Mouse (Mus musculus): ENCODE results near the gene 4930412O13Rik. TPM values are rescaled to one million over a fixed set of nuclear protein-coding genes. Genes with fewer than 3 reads are reported as not detected.

4930412O13Rik gene
- total and polyA plus RNA-seq, 3 experiments: not detected

DNA sequence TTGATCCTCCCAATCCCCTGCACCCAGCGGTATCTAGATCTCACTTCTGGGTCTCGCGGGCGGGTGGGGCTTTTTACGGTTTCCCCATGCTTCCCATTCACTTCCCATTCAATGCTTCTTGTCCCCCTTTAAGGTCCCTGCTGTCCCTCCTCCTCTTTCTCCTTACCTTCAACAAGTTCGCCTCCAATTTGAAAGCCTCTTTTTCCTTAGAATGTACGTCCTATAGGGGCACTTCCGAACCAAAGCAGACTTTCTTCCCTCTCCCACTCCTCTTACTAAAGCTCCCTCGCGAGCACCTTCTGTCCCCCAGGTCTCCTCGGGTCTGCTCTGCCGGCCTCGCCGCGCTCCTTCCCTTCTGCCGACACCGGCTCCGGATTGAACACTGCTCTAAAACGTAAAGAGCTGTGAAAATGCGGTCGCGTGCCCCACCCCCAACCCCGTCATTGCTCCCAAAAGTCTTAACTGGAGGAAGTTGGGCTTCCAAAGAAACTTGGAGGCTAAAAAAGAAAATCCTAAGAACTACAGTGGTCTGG lies 8.7 kb downstream of the 4930412O13Rik start, which contains the start of gene Gata3:
TSS of gene Gata3 (minus strand) at position 384 of the 533 bp plus-strand sequence.
- DNase-seq (ENCODE audit: extremely low read depth): no peak
- Histone ChIP-seq H3K79me2 (replicated peaks; ENCODE audit: control insufficient read depth, extremely low read depth, insufficient read depth, poor library complexity, severe bottlenecking) (no peaks in the 10 kb centered on the region), H3K4me1 (ENCODE audit: control insufficient read depth in 1 of 2, insufficient read depth in 2 of 2) (peaks cover 0 to 8% of the 10 kb centered on the region in 2 experiments; a peak in 2 of 4 replicates), H3K27ac (ENCODE audit: insufficient read depth, low read depth) (no peak within 1 kb of the TSS), H3K4me3 (replicated peaks in 1 of 3; ENCODE audit: low read depth in 2 of 3, low read length in 2 of 3, poor library complexity in 1 of 3) (peak within 1 kb of the TSS; percentile 40 to 63 (median 56)), H3K27me3 (replicated peaks) (no peaks in the 10 kb centered on the region), H3K9me3 (replicated peaks; ENCODE audit: low read length) (no peaks in the 10 kb centered on the region), H3K36me3 (replicated peaks in 1 of 2; ENCODE audit: control insufficient read depth in 1 of 2, insufficient read depth in 1 of 2, low read length in 1 of 2) (no peaks in the 10 kb centered on the region), H3K9ac (ENCODE audit: insufficient read depth, low read depth) (peak within 1 kb of the TSS; percentile 49), H3K4me2 (ENCODE audit: insufficient read depth, low read depth, poor library complexity, severe bottlenecking) (peak within 1 kb of the TSS; percentile 84)
- TF ChIP-seq E2F4 (IDR thresholded peaks at IDR 0.05; ENCODE audit: insufficient replicate concordance, low read depth, low read length) (no peak), MAX (IDR thresholded peaks at IDR 0.05; ENCODE audit: low read length) (peak; percentile 88; the same call in 1 of the 2 replicates), NELFE (IDR thresholded peaks at IDR 0.05; ENCODE audit: low read depth, low read length) (0 out of 2 replicates have a peak, but pooled peaks have one; percentile 3)
- dilution Hi-C loops (cut with MboI; ENCODE audit: extremely low pct_ligation_motif_present, extremely low pct_unique_long_range_greater_than_20kb, low sequenced_read_pairs) (no loop called here), in situ Hi-C loops (cut with MboI; ENCODE audit: low pct_ligation_motif_present, low pct_unique_long_range_greater_than_20kb, low sequenced_read_pairs) (loop anchor here (5.0 to 25.0 kb wide), 2 partner anchors 118 to 427 kb away; no protein-coding TSS in a partner anchor)

DNA sequence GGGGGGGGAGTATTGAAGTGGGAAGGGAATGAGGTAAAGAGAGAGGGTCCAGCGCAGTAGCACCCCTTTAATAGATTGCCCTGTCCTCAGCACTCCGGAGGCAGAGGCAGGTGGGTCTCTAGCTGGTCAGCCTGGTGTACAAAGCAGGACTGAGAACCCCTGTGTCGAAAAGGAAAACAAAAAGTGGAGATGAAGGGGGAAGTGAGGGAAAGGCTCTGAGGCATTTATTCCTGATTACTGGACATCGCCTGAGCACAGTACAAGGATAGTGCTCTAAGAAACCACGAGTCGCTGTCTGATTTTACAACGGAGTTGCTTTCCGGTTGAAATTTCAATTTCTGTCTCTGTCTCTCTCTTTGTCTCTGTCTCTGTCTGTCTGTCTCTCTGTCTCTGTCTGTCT lies 9.2 kb downstream of the 4930412O13Rik start:
- Histone ChIP-seq H3K27ac (ENCODE audit: insufficient read depth, low read depth) (no peak overlapping the region), H3K4me3 (replicated peaks in 1 of 3; ENCODE audit: low read depth in 2 of 3, low read length in 2 of 3, poor library complexity in 1 of 3) (no peak overlapping the region), H3K79me2 (replicated peaks; ENCODE audit: control insufficient read depth, extremely low read depth, insufficient read depth, poor library complexity, severe bottlenecking) (no peaks in the 10 kb centered on the region), H3K4me1 (ENCODE audit: control insufficient read depth in 1 of 2, insufficient read depth in 2 of 2) (peaks cover 2 to 9% of the 10 kb centered on the region in 2 experiments; a peak in 2 of 4 replicates), H3K9me3 (replicated peaks; ENCODE audit: low read length) (no peaks in the 10 kb centered on the region), H3K27me3 (replicated peaks) (no peaks in the 10 kb centered on the region), H3K36me3 (replicated peaks in 1 of 2; ENCODE audit: control insufficient read depth in 1 of 2, insufficient read depth in 1 of 2, low read length in 1 of 2) (no peaks in the 10 kb centered on the region), H3K9ac (ENCODE audit: insufficient read depth, low read depth) (peak overlapping the region; percentile 34; the same call in 1 of the 2 replicates), H3K4me2 (ENCODE audit: insufficient read depth, low read depth, poor library complexity, severe bottlenecking) (peak overlapping the region; percentile 84)
- dilution Hi-C loops (cut with MboI; ENCODE audit: extremely low pct_ligation_motif_present, extremely low pct_unique_long_range_greater_than_20kb, low sequenced_read_pairs) (no loop called here), in situ Hi-C loops (cut with MboI; ENCODE audit: low pct_ligation_motif_present, low pct_unique_long_range_greater_than_20kb, low sequenced_read_pairs) (loop anchor here (25.0 kb wide), 1 partner anchor 428 kb away; no protein-coding TSS in a partner anchor)
- DNase-seq (ENCODE audit: extremely low read depth): no peak
- no peak for TF ChIP-seq MAZ (IDR thresholded peaks at IDR 0.05; ENCODE audit: low read depth, low read length)
- TF ChIP-seq RAD21 (IDR thresholded peaks at IDR 0.05; ENCODE audit: low read depth, low read length): no peak
- no peak for TF ChIP-seq BHLHE40 (IDR thresholded peaks at IDR 0.05; ENCODE audit: low read depth, low read length)
- TF ChIP-seq GABPA (IDR thresholded peaks at IDR 0.05; ENCODE audit: insufficient replicate concordance, low read depth, low read length): no peak
- no peak for TF ChIP-seq SIN3A (IDR thresholded peaks at IDR 0.05; ENCODE audit: low read length)
- peak; percentile 36; the same call in 1 of the 2 replicates for TF ChIP-seq MXI1 (IDR thresholded peaks at IDR 0.05; ENCODE audit: low read depth, low read length)
- TF ChIP-seq SMC3 (IDR thresholded peaks at IDR 0.05; ENCODE audit: low read depth, low read length): no peak
- no peak for TF ChIP-seq RCOR1 (conservative IDR thresholded peaks at IDR 0.05; ENCODE audit: low read depth, low read length)
- TF ChIP-seq MAFK (IDR thresholded peaks at IDR 0.05; ENCODE audit: insufficient replicate concordance, low read length): no peak

DNA sequence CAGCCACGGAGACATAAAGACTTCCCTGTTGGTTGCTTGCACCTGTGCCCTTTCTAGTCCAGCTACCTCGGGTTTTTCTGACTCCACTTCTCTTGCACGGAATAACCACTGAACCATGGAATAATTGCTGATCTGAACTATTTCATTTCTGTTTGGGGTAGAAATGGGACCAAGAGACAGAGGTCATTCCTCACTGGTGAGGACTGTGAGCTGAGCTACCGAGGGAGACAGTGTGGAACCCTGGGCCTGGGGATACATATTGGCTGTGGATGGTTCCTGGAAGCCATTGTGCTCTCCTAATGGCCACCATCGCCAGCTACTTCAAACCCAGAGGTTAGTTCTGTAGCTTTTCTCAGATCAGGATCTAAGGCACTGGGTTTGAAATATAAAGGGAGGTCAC lies 9.9 kb downstream of the 4930412O13Rik start:
- H3K79me2 ChIP-seq (replicated peaks; ENCODE audit: control insufficient read depth, extremely low read depth, insufficient read depth, poor library complexity, severe bottlenecking): no peaks in the 10 kb centered on the region
- no peak for DNase-seq (ENCODE audit: extremely low read depth)
- H3K4me3 ChIP-seq (replicated peaks in 1 of 3; ENCODE audit: low read depth in 2 of 3, low read length in 2 of 3, poor library complexity in 1 of 3): no peak overlapping the region
- no peak overlapping the region for H3K27ac ChIP-seq (ENCODE audit: insufficient read depth, low read depth)
- in situ Hi-C loops (cut with MboI; ENCODE audit: low pct_ligation_motif_present, low pct_unique_long_range_greater_than_20kb, low sequenced_read_pairs): loop anchor here (25.0 kb wide), 1 partner anchor 429 kb away; no protein-coding TSS in a partner anchor
- H3K36me3 ChIP-seq (replicated peaks in 1 of 2; ENCODE audit: control insufficient read depth in 1 of 2, insufficient read depth in 1 of 2, low read length in 1 of 2): no peaks in the 10 kb centered on the region
- no peak overlapping the region for H3K9ac ChIP-seq (ENCODE audit: insufficient read depth, low read depth)
- peaks cover 3 to 9% of the 10 kb centered on the region in 2 experiments; a peak in 2 of 4 replicates for H3K4me1 ChIP-seq (ENCODE audit: control insufficient read depth in 1 of 2, insufficient read depth in 2 of 2)
- peak overlapping the region; percentile 36; the same call in 1 of the 2 replicates for H3K4me2 ChIP-seq (ENCODE audit: insufficient read depth, low read depth, poor library complexity, severe bottlenecking)
- dilution Hi-C loops (cut with MboI; ENCODE audit: extremely low pct_ligation_motif_present, extremely low pct_unique_long_range_greater_than_20kb, low sequenced_read_pairs): no loop called here
- no peaks in the 10 kb centered on the region for H3K27me3 ChIP-seq (replicated peaks)
- no peaks in the 10 kb centered on the region for H3K9me3 ChIP-seq (replicated peaks; ENCODE audit: low read length)
- no peak for TF ChIP-seq BHLHE40 (IDR thresholded peaks at IDR 0.05; ENCODE audit: low read depth, low read length)
- no peak for TF ChIP-seq E2F4 (IDR thresholded peaks at IDR 0.05; ENCODE audit: insufficient replicate concordance, low read depth, low read length)
- TF ChIP-seq ZC3H11A (IDR thresholded peaks at IDR 0.05; ENCODE audit: low read depth, low read length): no peak
- TF ChIP-seq MAFK (IDR thresholded peaks at IDR 0.05; ENCODE audit: insufficient replicate concordance, low read length): no peak
- TF ChIP-seq TBP (conservative IDR thresholded peaks at IDR 0.05; ENCODE audit: low read depth, low read length): no peak
- no peak for TF ChIP-seq JUND (conservative IDR thresholded peaks at IDR 0.05; ENCODE audit: low read depth, low read length)
- TF ChIP-seq IRF4 (IDR thresholded peaks at IDR 0.05; ENCODE audit: low read depth, low read length): no peak
- no peak for TF ChIP-seq ETS1 (conservative IDR thresholded peaks at IDR 0.05; ENCODE audit: low read depth, low read length)
- TF ChIP-seq GABPA (IDR thresholded peaks at IDR 0.05; ENCODE audit: insufficient replicate concordance, low read depth, low read length): no peak
- TF ChIP-seq SMC3 (IDR thresholded peaks at IDR 0.05; ENCODE audit: low read depth, low read length): no peak
- no peak for TF ChIP-seq MXI1 (IDR thresholded peaks at IDR 0.05; ENCODE audit: low read depth, low read length)
- TF ChIP-seq JUN (IDR thresholded peaks at IDR 0.05; ENCODE audit: insufficient read depth, low read depth, low read length): no peak
- no peak for TF ChIP-seq POLR2A (IDR thresholded peaks at IDR 0.05; ENCODE audit: low read depth, low read length)
- TF ChIP-seq CHD1 (IDR thresholded peaks at IDR 0.05; ENCODE audit: low read depth, low read length): no peak
- no peak for TF ChIP-seq UBTF (IDR thresholded peaks at IDR 0.05; ENCODE audit: low read depth, low read length)
- no peak for TF ChIP-seq RCOR1 (conservative IDR thresholded peaks at IDR 0.05; ENCODE audit: low read depth, low read length)
- TF ChIP-seq EP300 (IDR thresholded peaks at IDR 0.05; ENCODE audit: low read length): no peak
